33 mouse cellular contexts compared by ENCODE assay signal in the genomic region with DNA sequence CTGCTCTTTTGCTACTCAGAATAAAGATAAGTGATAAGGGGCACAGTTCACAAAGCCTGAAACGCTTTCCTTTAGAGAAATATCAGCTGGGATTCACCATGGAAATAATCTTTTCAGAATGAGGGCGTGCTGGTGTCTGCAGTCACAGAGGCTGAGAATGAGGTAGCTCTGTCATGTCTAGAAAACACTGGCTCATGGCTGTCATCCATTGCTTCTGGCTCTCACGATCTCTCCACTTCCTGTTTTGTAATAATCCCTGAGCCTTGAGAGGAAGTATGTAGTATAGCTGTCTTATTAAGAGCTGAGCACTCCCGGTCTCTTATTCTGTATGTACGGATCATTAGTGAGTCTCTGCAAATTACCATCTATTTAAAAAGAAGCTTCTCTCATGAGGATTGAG. TPM values are rescaled to one million over a fixed set of nuclear protein-coding genes. Genes with fewer than 3 reads are reported as not detected.
A peak's percentile ranks its signal among the peaks of the same experiment; 100 is the strongest.
DNase-seq lines count a peak whose midpoint lies in the region; ATAC-seq and TF ChIP-seq lines count a peak whose summit lies in the region.
"Had no signal": no experiment of that assay in that cellular context is flagged by ENCODE, and none has a peak within 500 bp of the region (broad histone marks: within the 10 kb centered on the region; RNA-seq: fewer than 3 reads in every experiment).

No protein-coding gene starts in this region.

- TF ChIP-seq CTCF in bone marrow macrophage, adult 2 months (IDR thresholded peaks at IDR 0.05; ENCODE audit: low read depth, low read length) = no peak

- no peak overlapping the region for H3K9ac ChIP-seq in forebrain, embryonic 16.5 days (replicated peaks; ENCODE audit: low read depth, low read length)
- H3K9ac ChIP-seq: embryonic facial prominence, embryonic 15.5 days; heart, embryonic 12.5 days; hindbrain, embryonic 14.5 days; lung, embryonic 14.5 days; neural tube, embryonic 13.5 days had no signal

- DNase-seq in heart, adult 11 months = peak; percentile 89
- DNase-seq in heart, postnatal 4 days = no peak
- DNase-seq in 416B (ENCODE audit: low read depth) = peak; percentile 78
- DNase-seq in kidney, adult 9 months = no peak
- DNase-seq in thymus, postnatal 14 days = no peak
- DNase-seq: adrenal gland, adult 8-10 months; cerebellum, adult 11-12 months; cerebellum, postnatal 25 days; gastrocnemius, adult 2 months; heart, postnatal 14 days; kidney, postnatal 10 days; left cerebral cortex, postnatal 4 days; liver; lung, embryonic 14.5 days; right cerebral cortex, postnatal 14 days; spleen, adult 18-20 months had no signal

- no peaks in the 10 kb centered on the region for H3K36me3 ChIP-seq in forebrain, embryonic 16.5 days (ENCODE audit: control insufficient read depth, insufficient read depth)
- H3K36me3 ChIP-seq: embryonic facial prominence, embryonic 15.5 days; forebrain, embryonic 10.5 days; heart, embryonic 12.5 days; neural tube, embryonic 13.5 days had no signal

- no peak overlapping the region for H3K4me2 ChIP-seq in forebrain, embryonic 16.5 days (ENCODE audit: low read length)
- H3K4me2 ChIP-seq: embryonic facial prominence, embryonic 15.5 days; heart, embryonic 12.5 days; hindbrain, embryonic 14.5 days; lung, embryonic 14.5 days; midbrain, embryonic 11.5 days; neural tube, embryonic 13.5 days had no signal

- H3K4me1 ChIP-seq in bone marrow macrophage, adult 2 months (ENCODE audit: control insufficient read depth, insufficient read depth, low read length) = peaks cover 48% of the 10 kb centered on the region
- H3K4me1 ChIP-seq in forebrain, embryonic 16.5 days (replicated peaks; ENCODE audit: control insufficient read depth, insufficient read depth, low read length) = no peaks in the 10 kb centered on the region
- H3K4me1 ChIP-seq: embryonic facial prominence, embryonic 15.5 days; heart, embryonic 12.5 days; neural tube, embryonic 13.5 days had no signal

- no peak overlapping the region for H3K4me3 ChIP-seq in bone marrow macrophage, adult 2 months (ENCODE audit: insufficient read depth, low read length)
- no peak overlapping the region for H3K4me3 ChIP-seq in forebrain, embryonic 16.5 days (replicated peaks; ENCODE audit: low read length)
- H3K4me3 ChIP-seq: embryonic facial prominence, embryonic 15.5 days; forebrain, embryonic 10.5 days; gastrocnemius, adult 2 months; heart, embryonic 12.5 days; layer of hippocampus, adult 2 months; neural tube, embryonic 13.5 days had no signal

- peak; percentile 67 for ATAC-seq in megakaryocyte, adult 5-6 weeks (ENCODE audit: poor library complexity, severe bottlenecking)
- no peak for ATAC-seq in forebrain, embryonic 16.5 days
- ATAC-seq: CD4-positive, CD25-positive, alpha-beta regulatory T cell, adult 4 months; intestine, embryonic 16.5 days had no signal

- TF ChIP-seq POLR2A in bone marrow macrophage, adult 2 months (IDR thresholded peaks at IDR 0.05; ENCODE audit: borderline replicate concordance, low read depth, low read length) = no peak

- H3K27me3 ChIP-seq in forebrain, embryonic 16.5 days (replicated peaks; ENCODE audit: control insufficient read depth, insufficient read depth, low read length) = no peaks in the 10 kb centered on the region
- H3K27me3 ChIP-seq: embryonic facial prominence, embryonic 15.5 days; heart, embryonic 12.5 days; neural tube, embryonic 13.5 days had no signal

- peak overlapping the region; percentile 77 for H3K27ac ChIP-seq in bone marrow macrophage, adult 2 months (ENCODE audit: insufficient read depth, low read depth, low read length)
- H3K27ac ChIP-seq in forebrain, embryonic 16.5 days (ENCODE audit: low read length) = no peak overlapping the region
- H3K27ac ChIP-seq: embryonic facial prominence, embryonic 15.5 days; forebrain, embryonic 10.5 days; gastrocnemius, adult 2 months; hindbrain, embryonic 14.5 days; layer of hippocampus, adult 2 months; neural tube, embryonic 13.5 days had no signal

- no peaks in the 10 kb centered on the region for H3K9me3 ChIP-seq in forebrain, embryonic 16.5 days (ENCODE audit: control insufficient read depth, low read length)
- H3K9me3 ChIP-seq: embryonic facial prominence, embryonic 15.5 days; forebrain, embryonic 10.5 days; neural tube, embryonic 13.5 days had no signal

- WGBS in forebrain, embryonic 16.5 days = 87% methylated on average over 5 of the region's 5 CpGs

RNA-seq across cellular contexts. Expression of gene Gm49368, which starts 3.1 kb away (rescaled TPM):
- not detected for total RNA-seq in heart, postnatal 4 days (2021)
- 1.7 and 11.3 TPM in 2 replicates for polyA plus RNA-seq in bone marrow macrophage, adult 2 months (2012; ENCODE audit: insufficient read depth, insufficient read length, missing spikeins)
- 9.8 and 11.2 TPM in 2 replicates for total RNA-seq in megakaryocyte, adult 5-6 weeks (2015)
- 0.81 and 2.3 TPM in 2 replicates for total RNA-seq in megakaryocyte, adult 5-6 weeks (2017)
- not detected in 2 replicates for polyA plus RNA-seq in forebrain, embryonic 16.5 days (2015; fragmentation: Nextera tagmentation; extraction: Ambion mirVana)
- total RNA-seq: ES-E14; gastrocnemius, adult 2 months; heart, postnatal 14 days; layer of hippocampus, adult 2 months; left cerebral cortex, adult 18-20 months; left cerebral cortex, postnatal 4 days had no signal
- polyA plus RNA-seq: CD4-positive, CD25-positive, alpha-beta regulatory T cell, adult 4 months; embryonic facial prominence, embryonic 15.5 days; forebrain, embryonic 10.5 days; gonadal fat pad, adult 2 months; heart, embryonic 12.5 days; hindbrain, embryonic 14.5 days; intestine, embryonic 16.5 days; lung, embryonic 14.5 days; midbrain, embryonic 11.5 days; neural tube, embryonic 13.5 days; stomach, embryonic 14.5 days; urinary bladder, adult 2 months had no signal

RNA-seq across cellular contexts. Expression of gene Itgam, which starts 3.1 kb away (rescaled TPM):
- 1 to 10 TPM; 1.8 to 2.5 TPM for total RNA-seq in heart, postnatal 4 days (2021)
- polyA plus RNA-seq in bone marrow macrophage, adult 2 months (2012; ENCODE audit: insufficient read depth, insufficient read length, missing spikeins) = 515 and 564 TPM in 2 replicates
- 209 and 227 TPM in 2 replicates for total RNA-seq in megakaryocyte, adult 5-6 weeks (2015)
- 286 and 332 TPM in 2 replicates for total RNA-seq in megakaryocyte, adult 5-6 weeks (2017)
- polyA plus RNA-seq in forebrain, embryonic 16.5 days (2015; fragmentation: Nextera tagmentation; extraction: Ambion mirVana) = 0.99 and 1.1 TPM in 2 replicates

Comparison
In these comparisons a context has a peak if more than half of its experiments do, and no peak if none do; other contexts are left out.
1. DNase-seq: peak in heart, adult 11 months (single experiment) and 416B (single experiment); none in heart, postnatal 4 days (single experiment), kidney, adult 9 months (single experiment) and thymus, postnatal 14 days (single experiment).
2. RNA of gene Itgam, which starts 3.1 kb away (total RNA-seq): 209 to 332 TPM in megakaryocyte, adult 5-6 weeks; 1.8 to 2.5 TPM in heart, postnatal 4 days; every median in the first group is over 10 times any median in the second.